Mouse (Mus musculus) cortical plate, adult 2 months (tissue): ENCODE data around the gene Phldb3.

Experiments
- CTCF ChIP-seq: fragments of 200-500 bp; IDR thresholded peaks from 2 replicates; pipeline ENCODE4 v1.5.1; 2011; ENCODE audit warnings: mild to moderate bottlenecking, control low read depth, low read length; ENCODE audit not compliant: insufficient read depth; ENCODE audit errors: extremely low read depth
- POLR2A ChIP-seq: fragments of 200-500 bp; IDR thresholded peaks from 2 replicates; pipeline ENCODE4 v1.6.1; 2011; ENCODE audit warnings: mild to moderate bottlenecking, low read length, control low read depth; ENCODE audit not compliant: insufficient read depth; ENCODE audit errors: extremely low read depth

- TF ChIP-seq POLR2A (no peak), CTCF (no peak)
Observed at GRCm38 (mm10) chr7:24617763-24618162, 7.2 kb downstream of the Phldb3 start.
